ENCODE assay signal across 12 mouse cellular contexts in genomic region chr3:137785224-137785623, GRCm38 (mm10).
DNase-seq lines count a peak whose midpoint lies in the region; ATAC-seq lines count a peak whose summit lies in the region.
"Had no signal": no experiment of that assay in that cellular context is flagged by ENCODE, and none has a peak within 500 bp of the region (broad histone marks: within the 10 kb centered on the region; RNA-seq: fewer than 3 reads in every experiment).

No protein-coding gene starts in this region.

- WGBS in forebrain, embryonic 10.5 days: 56% methylated on average over 7 of the region's 7 CpGs
- WGBS in hindbrain, embryonic 10.5 days: 56% methylated on average over 7 of the region's 7 CpGs
- 18% methylated on average over 7 of the region's 7 CpGs for WGBS in midbrain, embryonic 16.5 days

- peaks cover 20% of the 10 kb centered on the region for H3K27me3 ChIP-seq in forebrain, embryonic 10.5 days (ENCODE audit: poor library complexity, severe bottlenecking)
- peaks cover 12% of the 10 kb centered on the region for H3K27me3 ChIP-seq in hindbrain, embryonic 10.5 days (ENCODE audit: insufficient read depth, poor library complexity, severe bottlenecking)
- H3K27me3 ChIP-seq in midbrain, embryonic 16.5 days (ENCODE audit: control insufficient read depth, insufficient read depth, low read depth, low read length): no peaks in the 10 kb centered on the region

- ATAC-seq in midbrain, embryonic 16.5 days: peak; percentile 18; the same call in 1 of the 2 replicates
- ATAC-seq in inflammation-experienced regulatory T-cells, adult 6 months: no peak
- ATAC-seq: intestine, embryonic 16.5 days had no signal

- peak overlapping the region; percentile 80 for H3K27ac ChIP-seq in forebrain, embryonic 10.5 days
- peak overlapping the region; percentile 77 for H3K27ac ChIP-seq in hindbrain, embryonic 10.5 days
- peak overlapping the region; percentile 30; the same call in 1 of the 2 replicates for H3K27ac ChIP-seq in midbrain, embryonic 16.5 days (ENCODE audit: low read length)
- H3K27ac ChIP-seq: limb, embryonic 15.5 days had no signal

- no peak overlapping the region; the same call in 1 of the 2 replicates for H3K9ac ChIP-seq in midbrain, embryonic 16.5 days (ENCODE audit: low read depth, low read length)
- H3K9ac ChIP-seq: limb, embryonic 15.5 days had no signal

- H3K4me2 ChIP-seq in midbrain, embryonic 16.5 days (ENCODE audit: low read length): peak overlapping the region; percentile 5; the same call in 1 of the 2 replicates
- H3K4me2 ChIP-seq: limb, embryonic 15.5 days had no signal

- no peaks in the 10 kb centered on the region for H3K9me3 ChIP-seq in forebrain, embryonic 10.5 days
- H3K9me3 ChIP-seq in hindbrain, embryonic 10.5 days: no peaks in the 10 kb centered on the region
- H3K9me3 ChIP-seq in midbrain, embryonic 16.5 days (replicated peaks; ENCODE audit: control insufficient read depth, low read length, poor library complexity, severe bottlenecking): no peaks in the 10 kb centered on the region
- H3K9me3 ChIP-seq: limb, embryonic 15.5 days had no signal

- peak; percentile 61 for DNase-seq in embryo, embryonic 10 days (ENCODE audit: low spot score)
- no peak for DNase-seq in embryo, embryonic 9.5 days (ENCODE audit: extremely low spot score)
- peak; percentile 33 for DNase-seq in forebrain, embryonic 10.5 days (ENCODE audit: extremely low spot score, low spot score)
- peak; percentile 30 for DNase-seq in hindbrain, embryonic 10.5 days (ENCODE audit: low spot score)
- DNase-seq in gastrocnemius, adult 8-10 months (ENCODE audit: low spot score in 2 of 2): no peak
- no peak for DNase-seq in cerebellum, postnatal 25 days
- DNase-seq: lung, postnatal 4 days; thymus, postnatal 36 days had no signal

- peak overlapping the region; percentile 16; the same call in 1 of the 2 replicates for H3K4me3 ChIP-seq in forebrain, embryonic 10.5 days
- H3K4me3 ChIP-seq in hindbrain, embryonic 10.5 days: no peak overlapping the region
- H3K4me3 ChIP-seq in midbrain, embryonic 16.5 days (ENCODE audit: low read depth, low read length): no peak overlapping the region
- H3K4me3 ChIP-seq: limb, embryonic 15.5 days had no signal

- H3K36me3 ChIP-seq in forebrain, embryonic 10.5 days (replicated peaks): no peaks in the 10 kb centered on the region
- H3K36me3 ChIP-seq in hindbrain, embryonic 10.5 days: no peaks in the 10 kb centered on the region
- H3K36me3 ChIP-seq in midbrain, embryonic 16.5 days (ENCODE audit: control insufficient read depth, insufficient read depth, low read length): no peaks in the 10 kb centered on the region
- H3K36me3 ChIP-seq: limb, embryonic 15.5 days had no signal

- H3K4me1 ChIP-seq in forebrain, embryonic 10.5 days: peaks cover 33% of the 10 kb centered on the region
- H3K4me1 ChIP-seq in hindbrain, embryonic 10.5 days (replicated peaks): peaks cover 30% of the 10 kb centered on the region
- H3K4me1 ChIP-seq in midbrain, embryonic 16.5 days (ENCODE audit: control insufficient read depth, insufficient read depth, low read length): peaks cover 25% of the 10 kb centered on the region

Comparison
In these comparisons a context has a peak if more than half of its experiments do, and no peak if none do; other contexts are left out.
1. DNase-seq: peak in embryo, embryonic 10 days (single experiment), forebrain, embryonic 10.5 days (single experiment) and hindbrain, embryonic 10.5 days (single experiment); none in embryo, embryonic 9.5 days (single experiment), gastrocnemius, adult 8-10 months (0 of 2) and cerebellum, postnatal 25 days (0 of 2).
2. H3K27ac ChIP-seq: peak in every context shown above with its lines; median percentile 80 in forebrain, embryonic 10.5 days; 77 in hindbrain, embryonic 10.5 days; 30 in midbrain, embryonic 16.5 days.